Mouse (Mus musculus): ENCODE measurements around the gene Dctn1. TPM values are rescaled to one million over a fixed set of nuclear protein-coding genes. Genes with fewer than 3 reads are reported as not detected.

Gene Dctn1
- total RNA-seq, 1 experiment from 2014 or later = 83.4 TPM

- no peak for ATAC-seq (ENCODE audit: extremely low read depth, insufficient number of reproducible peaks, low FRiP score, poor library complexity, severe bottlenecking)
Measured at GRCm38 (mm10) chr6:83161442-83161841, 4.3 kb upstream of the Dctn1 start.

GRCm38 (mm10) chr6:83161921-83162641 lies 3.6 kb upstream of the Dctn1 start:
- ATAC-seq (ENCODE audit: extremely low read depth, insufficient number of reproducible peaks, low FRiP score, poor library complexity, severe bottlenecking) = no peak

GRCm38 (mm10) chr6:83162701-83163100 lies 3.0 kb upstream of the Dctn1 start:
- peak; percentile 28; the same call in 1 of the 2 replicates for ATAC-seq (ENCODE audit: extremely low read depth, insufficient number of reproducible peaks, low FRiP score, poor library complexity, severe bottlenecking)

- ATAC-seq (ENCODE audit: extremely low read depth, insufficient number of reproducible peaks, low FRiP score, poor library complexity, severe bottlenecking) = no peak
Measured at GRCm38 (mm10) chr6:83165026-83165606, 604 bp upstream of the Dctn1 start.

GRCm38 (mm10) chr6:83166243-83166630 lies 517 bp downstream of the Dctn1 start:
- ATAC-seq (ENCODE audit: extremely low read depth, insufficient number of reproducible peaks, low FRiP score, poor library complexity, severe bottlenecking) = 0 out of 2 replicates have a peak, but pooled peaks have one; percentile 17

- no peak for ATAC-seq (ENCODE audit: extremely low read depth, insufficient number of reproducible peaks, low FRiP score, poor library complexity, severe bottlenecking)
Measured at GRCm38 (mm10) chr6:83169872-83170271, 4.2 kb downstream of the Dctn1 start.

- ATAC-seq (ENCODE audit: extremely low read depth, insufficient number of reproducible peaks, low FRiP score, poor library complexity, severe bottlenecking) = no peak
Measured at GRCm38 (mm10) chr6:83171063-83171462, 5.3 kb downstream of the Dctn1 start.

GRCm38 (mm10) chr6:83172240-83172920 lies 6.7 kb downstream of the Dctn1 start:
- no peak for ATAC-seq (ENCODE audit: extremely low read depth, insufficient number of reproducible peaks, low FRiP score, poor library complexity, severe bottlenecking)

GRCm38 (mm10) chr6:83175996-83176395 lies 10.3 kb downstream of the Dctn1 start:
- no peak for ATAC-seq (ENCODE audit: extremely low read depth, insufficient number of reproducible peaks, low FRiP score, poor library complexity, severe bottlenecking)

- no peak for ATAC-seq (ENCODE audit: extremely low read depth, insufficient number of reproducible peaks, low FRiP score, poor library complexity, severe bottlenecking)
Measured at GRCm38 (mm10) chr6:83179390-83180117, 13.8 kb downstream of the Dctn1 start.

GRCm38 (mm10) chr6:83180605-83181004 lies 14.9 kb downstream of the Dctn1 start:
- no peak for ATAC-seq (ENCODE audit: extremely low read depth, insufficient number of reproducible peaks, low FRiP score, poor library complexity, severe bottlenecking)

GRCm38 (mm10) chr6:83184858-83185435 lies 19.2 kb downstream of the Dctn1 start:
- no peak for ATAC-seq (ENCODE audit: extremely low read depth, insufficient number of reproducible peaks, low FRiP score, poor library complexity, severe bottlenecking)

- ATAC-seq (ENCODE audit: extremely low read depth, insufficient number of reproducible peaks, low FRiP score, poor library complexity, severe bottlenecking) = no peak
Measured at GRCm38 (mm10) chr6:83185895-83186861, 20.5 kb downstream of the Dctn1 start.

GRCm38 (mm10) chr6:83186946-83187345 lies 21.2 kb downstream of the Dctn1 start:
- ATAC-seq (ENCODE audit: extremely low read depth, insufficient number of reproducible peaks, low FRiP score, poor library complexity, severe bottlenecking) = no peak

GRCm38 (mm10) chr6:83193571-83193970 lies 27.9 kb downstream of the Dctn1 start:
- ATAC-seq (ENCODE audit: extremely low read depth, insufficient number of reproducible peaks, low FRiP score, poor library complexity, severe bottlenecking) = no peak

- ATAC-seq (ENCODE audit: extremely low read depth, insufficient number of reproducible peaks, low FRiP score, poor library complexity, severe bottlenecking) = no peak
Measured at GRCm38 (mm10) chr6:83197345-83198004, 31.8 kb downstream of the Dctn1 start.

GRCm38 (mm10) chr6:83203320-83203719 lies 37.6 kb downstream of the Dctn1 start:
- no peak for ATAC-seq (ENCODE audit: extremely low read depth, insufficient number of reproducible peaks, low FRiP score, poor library complexity, severe bottlenecking)

- no peak for ATAC-seq (ENCODE audit: extremely low read depth, insufficient number of reproducible peaks, low FRiP score, poor library complexity, severe bottlenecking)
Measured at GRCm38 (mm10) chr6:83205851-83206250, 40.1 kb downstream of the Dctn1 start.

Data from neutrophil, adult 5-6 weeks (primary cell).